Mouse (Mus musculus): ENCODE measurements at regions not wholly inside any gene's neighbourhood (a gene's known extent, or its start where the extent isn't known, plus 50 kb on each side); places are given as distances from the start of the nearest gene placed in this dataset.
A peak's percentile ranks its signal among the peaks of the same experiment; 100 is the strongest.

DNA sequence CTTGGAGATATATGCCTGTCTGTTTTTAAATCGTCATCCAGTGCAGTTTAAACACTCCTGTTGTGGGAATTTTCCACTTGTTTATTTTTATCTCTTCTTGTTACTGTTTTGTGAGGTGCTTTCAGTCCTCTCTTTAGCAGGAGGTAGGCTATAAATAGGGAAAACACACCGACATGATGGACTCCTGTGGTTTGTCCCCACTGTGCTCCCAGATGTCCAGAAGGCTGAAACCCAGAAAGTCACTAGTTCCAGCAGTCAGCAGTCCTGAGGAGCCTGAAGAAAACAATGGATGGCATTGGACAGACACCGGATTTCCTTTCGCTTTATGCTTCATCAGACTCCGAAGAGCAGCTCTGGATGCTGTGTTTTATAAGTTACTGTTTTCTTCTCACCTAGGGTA is 55.2 kb upstream of the Armh4 start:
- no peaks in the 10 kb centered on the region for H3K36me3 ChIP-seq (ENCODE audit: control insufficient read depth, insufficient read depth, low read length, poor library complexity, severe bottlenecking)
- in situ Hi-C loops (cut with MboI; ENCODE audit: low sequenced_read_pairs in 2 of 2, unreplicated experiment in 2 of 2) = no loop called here
- TF ChIP-seq ZNF384 (IDR thresholded peaks at IDR 0.05; ENCODE audit: low read depth, low read length) (no peak), CHD2 (IDR thresholded peaks at IDR 0.05; ENCODE audit: low read depth, low read length) (no peak), HCFC1 (IDR thresholded peaks at IDR 0.05; ENCODE audit: borderline replicate concordance, insufficient read depth, low read length) (no peak), ZC3H11A (IDR thresholded peaks at IDR 0.05; ENCODE audit: borderline replicate concordance, low read depth, low read length) (no peak), MAFK (IDR thresholded peaks at IDR 0.05; ENCODE audit: insufficient read depth, low read depth, low read length) (no peak)
- no peak overlapping the region for H3K9ac ChIP-seq (ENCODE audit: insufficient read depth, low read depth, low read length, poor library complexity, severe bottlenecking)
- DNase-seq (ENCODE audit: low read depth, low spot score) = no peak
- H3K9me3 ChIP-seq (ENCODE audit: control insufficient read depth, insufficient read depth, low read depth, low read length) = no peaks in the 10 kb centered on the region
- no peak overlapping the region for H3K4me3 ChIP-seq (ENCODE audit: insufficient read depth in 1 of 2, low read depth in 1 of 2, low read length in 2 of 2, poor library complexity in 1 of 2, severe bottlenecking in 1 of 2)
- no peaks in the 10 kb centered on the region for H3K4me1 ChIP-seq (ENCODE audit: control insufficient read depth in 2 of 2, insufficient read depth in 2 of 2, low read length in 2 of 2, poor library complexity in 1 of 2)
- no peak overlapping the region for H3K27ac ChIP-seq (ENCODE audit: insufficient read depth, low read depth, low read length, poor library complexity, severe bottlenecking)

DNA sequence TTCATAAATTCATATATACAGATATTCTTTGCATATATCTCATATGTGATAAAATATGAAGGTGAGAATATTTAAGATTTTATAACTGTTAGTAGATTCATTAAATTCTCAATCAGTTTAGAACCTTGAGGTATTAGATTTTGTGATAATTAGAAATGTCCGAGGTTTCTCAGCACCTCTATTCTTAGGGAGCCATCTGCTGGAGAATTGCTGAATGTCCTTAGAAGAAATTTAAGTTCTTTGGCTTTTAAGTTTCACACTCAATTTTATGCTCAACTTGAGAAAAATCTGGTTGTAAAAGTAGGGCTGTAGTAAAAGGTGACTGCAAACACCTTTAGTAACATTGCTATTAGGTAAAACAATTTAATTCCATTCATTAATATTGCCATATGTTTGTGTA is 51.5 kb upstream of the Armh4 start:
- H3K27ac ChIP-seq (ENCODE audit: insufficient read depth, low read depth, low read length, poor library complexity, severe bottlenecking) = no peak overlapping the region
- TF ChIP-seq ZC3H11A (IDR thresholded peaks at IDR 0.05; ENCODE audit: borderline replicate concordance, low read depth, low read length) (peak; percentile 30; the same call in 1 of the 2 replicates), CHD2 (IDR thresholded peaks at IDR 0.05; ENCODE audit: low read depth, low read length) (no peak)

More for the DNA sequence above, 51.5 kb upstream of the Armh4 start:
- Histone ChIP-seq H3K4me1 (ENCODE audit: control insufficient read depth in 2 of 2, insufficient read depth in 2 of 2, low read length in 2 of 2, poor library complexity in 1 of 2) (no peaks in the 10 kb centered on the region), H3K36me3 (ENCODE audit: control insufficient read depth, insufficient read depth, low read length, poor library complexity, severe bottlenecking) (no peaks in the 10 kb centered on the region), H3K9me3 (ENCODE audit: control insufficient read depth, insufficient read depth, low read depth, low read length) (no peaks in the 10 kb centered on the region), H3K4me3 (ENCODE audit: insufficient read depth in 1 of 2, low read depth in 1 of 2, low read length in 2 of 2, poor library complexity in 1 of 2, severe bottlenecking in 1 of 2) (no peak overlapping the region), H3K9ac (ENCODE audit: insufficient read depth, low read depth, low read length, poor library complexity, severe bottlenecking) (no peak overlapping the region)
- DNase-seq (ENCODE audit: low read depth, low spot score) = no peak
- in situ Hi-C loops (cut with MboI; ENCODE audit: low sequenced_read_pairs in 2 of 2, unreplicated experiment in 2 of 2) = no loop called here

Data from ES-E14 (cell line).